Mouse (Mus musculus) gastrocnemius, adult 2 months (tissue): ENCODE results near the gene Nfic. TPM values are rescaled to one million over a fixed set of nuclear protein-coding genes. Genes with fewer than 3 reads are reported as not detected.

Experiments
- DNase-seq: peaks from one replicate; pipeline ENCODE4 v3.0.0; 2022
- H3K27ac ChIP-seq: fragments of 200-600 bp; 2 replicates; pipeline ENCODE4 v1.8.1; 2022; ENCODE audit warnings: mild to moderate bottlenecking
- H3K4me3 ChIP-seq: fragments of 200-600 bp; 2 replicates; pipeline ENCODE4 v1.8.1; 2022; ENCODE audit warnings: mild to moderate bottlenecking, moderate library complexity
- CTCF ChIP-seq: fragments of 200-600 bp; IDR thresholded peaks from 2 replicates; pipeline ENCODE4 v1.8.1; 2022; ENCODE audit warnings: antibody characterized with exemption, mild to moderate bottlenecking, moderate library complexity
- intact Hi-C: fragments of 180-260 bp; cut with DNase I; formaldehyde crosslinking; loops from one replicate; pipeline ENCODE4 v1.15.1; 2025
- total RNA-seq, 2 experiments: library from RNA; stranded (reverse); gene quantifications; 2 replicates each; pipeline ENCODE4 v1.2.3; 2021

Gene Nfic
- total RNA-seq, 2 experiments from 2014 or later, result 207 to 215 TPM

DNA sequence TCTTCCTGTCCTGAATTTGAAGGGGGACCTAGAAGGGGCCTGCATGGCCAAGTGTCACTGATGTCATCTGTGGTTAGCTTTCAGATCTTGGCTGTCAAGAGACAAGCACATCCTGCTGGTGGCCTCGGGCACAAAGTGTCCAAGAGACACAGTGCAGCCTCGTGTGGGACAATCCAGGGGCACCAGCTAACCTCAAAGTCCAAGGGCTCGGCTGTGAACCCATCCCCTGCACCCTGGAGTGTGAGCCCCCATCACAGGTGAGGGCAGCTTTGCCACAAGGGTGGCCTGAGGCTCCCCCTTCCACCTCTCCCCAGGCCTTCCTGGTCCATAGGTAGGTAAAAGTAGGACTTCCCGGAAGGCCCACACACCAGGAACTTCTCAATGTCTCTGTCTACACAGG, 8.1 kb upstream of the Nfic start:
- intact Hi-C loops, result no loop called here
- Histone ChIP-seq H3K4me3 (no peak overlapping the region), H3K27ac (no peak overlapping the region)
- peak; percentile 18 for DNase-seq
- TF ChIP-seq CTCF, result no peak

DNA sequence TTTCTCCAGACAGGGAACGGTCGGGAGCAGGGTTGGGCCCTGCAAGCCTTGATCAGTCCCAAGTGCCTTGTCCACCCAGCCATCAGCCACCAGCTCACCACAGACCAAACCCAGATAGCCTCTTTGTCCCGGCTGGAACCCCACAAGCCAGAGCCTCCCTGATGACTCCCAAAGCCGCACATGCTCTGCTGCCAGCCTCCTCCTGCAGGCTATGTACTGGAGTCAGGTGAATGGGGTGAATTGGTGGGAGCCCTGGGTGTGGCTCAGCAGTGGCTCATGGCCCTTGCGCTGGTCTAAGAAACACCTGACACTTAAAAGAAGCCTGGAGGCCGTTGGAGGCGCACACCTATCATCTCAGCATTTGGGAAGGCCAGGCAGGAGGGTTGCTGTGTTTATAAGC, 7.5 kb upstream of the Nfic start:
- DNase-seq, result peak; percentile 11
- Histone ChIP-seq H3K4me3 (no peak overlapping the region), H3K27ac (no peak overlapping the region)
- no peak for TF ChIP-seq CTCF
- intact Hi-C loops, result no loop called here

DNA sequence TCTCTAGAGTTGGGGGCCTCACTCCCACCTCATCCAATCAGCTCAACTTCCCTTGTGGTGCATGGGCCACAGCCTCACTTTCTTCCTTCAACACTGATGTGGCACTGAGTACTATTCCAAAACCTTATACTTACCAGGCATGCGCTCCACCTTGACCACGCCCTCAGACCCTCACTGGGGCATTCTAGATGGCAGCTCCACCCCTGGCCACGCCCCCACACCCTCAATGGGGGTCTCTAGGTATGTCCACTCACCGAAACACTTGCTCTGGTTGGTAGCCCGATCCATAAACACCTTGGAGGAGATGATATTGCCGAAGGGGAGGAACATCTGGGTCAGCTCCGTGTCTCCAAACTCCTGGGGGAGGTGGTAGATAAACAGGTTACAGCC, 7.0 kb upstream of the Nfic start:
- no peak for TF ChIP-seq CTCF
- no peak overlapping the region for H3K4me3 ChIP-seq
- H3K27ac ChIP-seq, result no peak overlapping the region
- DNase-seq, result peak; percentile 14
- intact Hi-C loops, result no loop called here

DNA sequence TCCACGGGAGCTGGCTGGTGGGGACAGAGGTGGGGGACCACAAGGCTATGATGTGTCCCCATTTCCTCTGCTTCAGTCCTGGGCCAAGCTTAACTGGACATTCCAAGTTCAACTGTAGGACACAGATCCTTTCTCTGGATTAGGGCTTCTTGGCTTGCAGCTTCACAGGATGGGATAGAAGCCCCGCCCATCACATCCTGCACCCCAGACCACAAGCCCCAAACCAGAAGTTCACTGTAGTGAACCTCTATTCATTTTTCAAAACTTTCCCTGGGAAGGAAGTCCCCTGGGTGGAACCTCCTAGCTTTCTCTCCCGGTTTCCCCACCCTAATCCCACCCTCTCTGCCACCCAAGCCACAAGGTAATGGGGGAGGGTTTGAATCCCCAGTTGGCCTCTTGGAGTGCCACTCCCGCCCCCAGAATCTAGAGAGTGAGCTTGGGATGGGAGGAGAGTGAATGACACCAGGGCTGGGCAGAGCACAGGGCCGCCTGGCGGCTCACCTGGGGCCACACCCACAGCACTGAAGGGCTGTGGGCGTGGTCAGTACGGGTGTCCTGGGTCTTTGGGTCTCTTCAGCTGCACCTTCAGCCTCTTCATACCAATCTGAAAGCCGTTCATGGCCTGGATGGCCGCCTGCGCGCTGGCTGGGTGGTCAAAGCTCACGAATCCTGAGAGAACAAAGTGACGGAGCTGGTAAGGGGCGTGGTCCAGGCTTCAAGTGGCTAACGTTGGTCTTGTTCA, 6.4 kb upstream of the Nfic start:
- intact Hi-C loops, result no loop called here

DNA sequence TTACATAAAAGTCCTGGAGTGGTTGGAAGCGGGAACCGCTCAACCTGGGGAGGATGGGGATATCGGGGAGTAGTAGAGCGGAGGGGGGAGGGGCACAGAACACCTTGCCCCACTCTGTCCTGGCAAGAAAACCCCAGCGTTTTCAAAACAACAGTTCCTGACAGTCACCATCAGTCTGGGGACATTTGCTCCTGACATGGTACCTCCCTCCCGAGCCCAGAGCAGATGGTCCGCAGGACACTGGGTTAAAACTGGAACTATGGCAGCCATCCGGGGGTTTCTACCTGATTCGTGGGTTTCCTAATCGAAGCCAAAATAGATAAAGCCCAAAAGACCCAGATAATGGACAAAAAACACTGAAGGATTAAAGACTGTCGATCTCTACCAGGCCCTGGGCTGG, 5.5 kb upstream of the Nfic start:
- DNase-seq, result no peak
- Histone ChIP-seq H3K4me3 (no peak overlapping the region), H3K27ac (no peak overlapping the region)
- TF ChIP-seq CTCF, result no peak
- intact Hi-C loops, result no loop called here

More for the DNA sequence above, 6.4 kb upstream of the Nfic start:
- peak; percentile 13 for DNase-seq
- no peak overlapping the region for H3K27ac ChIP-seq
- H3K4me3 ChIP-seq, result no peak overlapping the region
- TF ChIP-seq CTCF, result no peak

DNA sequence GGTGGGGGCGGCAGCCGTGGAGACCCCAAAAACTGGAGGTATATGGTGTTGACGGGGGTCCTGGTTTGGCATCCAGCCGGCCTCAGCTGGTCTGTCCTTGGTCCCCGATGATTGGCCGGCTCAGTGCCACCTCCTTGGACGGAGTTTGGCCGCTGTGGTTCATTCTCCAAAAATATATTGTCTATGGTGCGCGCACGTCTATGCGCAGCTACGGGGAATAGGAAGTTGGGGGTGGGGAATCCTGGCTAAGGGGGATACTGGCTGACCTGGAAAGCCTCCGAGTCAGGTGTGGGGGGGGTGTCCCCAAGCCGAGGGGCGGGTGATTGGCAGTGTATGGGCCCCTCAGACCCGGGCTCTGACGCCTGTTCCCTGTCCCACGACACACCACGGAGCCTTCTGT, 5.0 kb upstream of the Nfic start:
- DNase-seq, result no peak
- no peak for TF ChIP-seq CTCF
- H3K27ac ChIP-seq, result no peak overlapping the region
- no peak overlapping the region for H3K4me3 ChIP-seq
- intact Hi-C loops, result no loop called here

DNA sequence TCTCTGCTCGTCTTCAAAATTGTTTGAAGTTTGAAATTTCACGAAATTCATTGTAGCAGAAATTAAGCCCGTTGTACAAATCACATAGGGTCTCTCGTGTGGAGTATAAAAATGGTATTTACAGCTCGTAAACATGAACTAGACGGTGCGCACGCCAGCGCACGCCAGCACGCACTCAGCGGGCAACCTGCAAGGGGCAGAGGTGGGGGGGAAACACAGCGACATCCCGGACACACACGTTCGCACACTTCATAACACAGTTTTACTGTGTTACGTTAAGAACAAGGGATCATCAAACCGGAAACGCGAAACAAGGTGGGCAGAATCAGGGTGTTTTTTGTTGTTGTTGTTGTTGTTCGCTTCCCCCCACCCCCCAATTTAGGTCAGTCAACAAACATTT, 4.0 kb upstream of the Nfic start:
- no peak for TF ChIP-seq CTCF
- Histone ChIP-seq H3K4me3 (no peak overlapping the region), H3K27ac (no peak overlapping the region)
- DNase-seq, result no peak
- intact Hi-C loops, result no loop called here

DNA sequence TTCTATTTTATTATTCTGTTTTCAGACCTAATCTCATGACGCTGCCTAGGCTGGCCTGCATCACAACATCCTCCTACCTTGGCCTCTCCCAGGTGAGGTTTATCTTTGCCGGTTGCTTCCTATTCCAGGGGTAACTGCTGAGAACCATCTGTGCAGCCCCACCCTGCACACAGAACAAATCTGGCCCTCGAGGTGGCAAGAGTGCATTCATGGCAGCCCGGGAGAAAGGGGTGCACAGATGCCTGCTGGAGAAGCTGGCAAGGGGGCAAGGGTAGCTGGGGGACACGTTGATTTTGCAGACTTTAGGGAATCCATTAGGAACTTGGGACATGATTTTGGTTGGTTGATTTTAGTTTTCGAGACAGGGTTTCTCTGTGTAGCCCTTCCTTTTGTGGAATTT, 2.8 kb upstream of the Nfic start:
- Histone ChIP-seq H3K4me3 (no peak overlapping the region), H3K27ac (no peak overlapping the region)
- TF ChIP-seq CTCF, result no peak
- no peak for DNase-seq
- intact Hi-C loops, result no loop called here

DNA sequence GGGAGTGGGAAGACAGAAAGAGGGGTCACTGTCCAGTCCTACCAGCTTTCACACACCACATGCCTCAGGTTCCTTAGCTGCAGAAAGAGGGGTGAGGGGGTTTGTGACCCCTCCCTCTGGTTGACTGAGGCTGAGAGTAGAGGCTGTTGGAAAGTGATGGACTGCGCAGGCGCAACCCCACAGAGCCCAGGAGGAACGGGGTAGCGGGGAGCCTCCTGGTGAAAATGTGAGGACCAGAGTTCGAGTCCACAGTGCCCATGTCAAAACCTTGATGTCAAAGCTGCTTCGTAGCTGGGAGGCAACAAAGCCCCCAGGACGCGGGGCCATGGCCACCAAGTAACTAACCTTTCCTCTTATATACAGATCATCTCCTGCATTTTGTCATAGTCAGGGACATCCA, 2.2 kb upstream of the Nfic start:
- no peak for TF ChIP-seq CTCF
- DNase-seq, result no peak
- Histone ChIP-seq H3K4me3 (no peak overlapping the region), H3K27ac (no peak overlapping the region)
- intact Hi-C loops, result no loop called here

DNA sequence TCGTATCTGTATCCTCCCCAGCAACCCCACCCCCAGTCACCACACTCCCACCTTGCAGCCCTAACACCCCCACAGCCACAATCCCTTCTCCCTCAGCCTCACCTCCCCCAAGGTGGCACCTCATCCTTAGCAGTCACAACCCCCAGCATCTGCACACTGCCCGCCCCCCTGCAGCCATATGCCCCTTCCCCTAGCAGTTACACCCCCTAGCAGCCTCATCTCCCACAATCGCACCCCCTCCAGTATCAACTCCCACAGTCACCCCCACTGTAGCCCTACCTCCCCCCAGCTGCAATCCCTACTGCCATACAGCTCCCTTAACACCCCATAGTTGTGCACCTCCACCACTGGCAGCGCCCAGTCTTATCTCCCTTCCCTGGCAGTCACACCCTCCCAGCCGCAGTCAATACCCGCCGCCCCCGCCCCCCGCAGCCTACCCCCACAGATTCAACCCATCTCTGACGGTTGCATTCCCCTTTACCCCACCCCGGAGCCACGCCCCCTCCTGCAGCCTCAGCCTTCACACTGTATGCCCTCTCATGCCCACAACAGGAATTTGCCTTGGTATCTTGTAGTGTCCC, 1.6 kb upstream of the Nfic start:
- intact Hi-C loops, result no loop called here
- no peak for DNase-seq
- no peak for TF ChIP-seq CTCF
- no peak overlapping the region for H3K27ac ChIP-seq
- H3K4me3 ChIP-seq, result no peak overlapping the region

DNA sequence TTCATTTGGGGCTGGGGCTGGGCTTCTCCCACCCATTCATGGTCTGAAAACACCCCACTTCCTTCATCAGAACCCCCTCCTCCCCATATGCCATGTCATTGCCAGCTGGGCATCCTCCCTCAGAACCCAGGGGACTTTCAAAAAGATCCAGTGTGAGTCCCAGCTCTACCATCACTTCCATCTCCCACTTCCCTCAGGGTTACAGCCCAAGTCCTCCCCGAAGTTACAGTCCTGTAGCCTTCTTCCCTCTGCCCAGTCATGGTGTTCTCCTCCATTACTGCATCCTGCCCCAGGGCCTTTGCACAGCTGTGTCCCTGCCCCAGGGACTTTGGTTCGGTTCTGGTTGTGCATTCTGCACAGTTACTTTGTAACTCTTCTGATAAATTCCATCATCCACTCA, 1.3 kb downstream of the Nfic start:
- no peak overlapping the region for H3K4me3 ChIP-seq
- H3K27ac ChIP-seq, result no peak overlapping the region
- intact Hi-C loops, result loop anchor here (5.0 kb wide), 1 partner anchor 167 kb away; no protein-coding TSS in a partner anchor
- TF ChIP-seq CTCF, result no peak
- DNase-seq, result no peak

DNA sequence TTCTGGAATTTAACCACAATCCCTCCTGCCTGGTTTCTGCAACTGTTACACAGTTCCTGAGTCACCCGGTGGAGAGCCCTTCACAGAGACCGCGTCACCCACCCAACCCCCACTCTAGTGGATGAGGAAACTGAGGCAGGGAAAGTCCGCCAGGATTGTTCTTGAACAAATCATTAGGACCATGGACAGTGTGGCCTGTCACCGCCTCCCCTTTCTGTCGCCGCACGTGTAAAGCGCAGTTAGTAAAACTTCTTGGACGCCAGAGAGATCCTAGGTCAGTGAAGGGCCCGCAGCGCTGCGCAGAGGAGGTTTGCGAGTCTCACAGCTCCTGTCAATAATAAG, 2.5 kb downstream of the Nfic start:
- TF ChIP-seq CTCF, result no peak
- intact Hi-C loops, result loop anchor here (5.0 kb wide), 1 partner anchor 166 kb away; no protein-coding TSS in a partner anchor
- DNase-seq, result no peak
- Histone ChIP-seq H3K27ac (no peak overlapping the region), H3K4me3 (no peak overlapping the region)

DNA sequence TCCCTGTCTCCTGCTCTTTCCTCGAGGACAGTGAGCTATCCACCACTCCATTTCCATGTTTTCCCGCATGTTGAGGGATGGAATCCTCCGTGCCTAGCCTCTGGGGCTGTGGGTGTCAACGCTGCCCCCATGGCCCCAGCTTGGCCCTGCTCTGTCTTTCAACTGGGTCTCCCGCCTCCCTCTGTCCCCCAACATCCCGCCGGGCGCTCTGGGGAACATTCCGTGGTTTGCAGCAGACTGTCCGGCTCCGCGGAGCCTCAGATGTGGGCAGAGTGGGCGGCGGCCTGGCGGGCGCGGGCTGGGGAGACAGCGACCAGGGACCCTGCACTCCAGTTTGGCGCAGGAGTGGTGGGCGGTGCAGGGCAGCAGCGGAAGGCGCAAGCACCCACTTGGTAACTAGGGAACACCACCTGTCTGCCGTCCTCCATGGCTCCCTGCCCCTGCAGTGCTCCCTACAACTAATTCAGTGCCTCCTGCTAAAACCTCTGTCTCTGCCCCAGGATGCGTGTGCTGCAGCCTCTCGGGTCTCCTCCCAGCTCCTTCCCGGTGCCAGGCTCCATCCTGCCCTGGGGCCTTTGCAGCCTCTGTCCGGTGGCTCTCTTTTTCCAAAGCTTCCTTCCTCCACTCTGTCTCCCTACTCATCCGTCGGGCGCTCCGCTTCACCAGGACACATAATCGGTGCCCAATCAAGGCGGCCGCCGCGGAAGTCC, 3.0 kb downstream of the Nfic start:
- intact Hi-C loops, result loop anchor here (5.0 kb wide), 1 partner anchor 165 kb away; no protein-coding TSS in a partner anchor
- no peak overlapping the region for H3K27ac ChIP-seq
- no peak overlapping the region for H3K4me3 ChIP-seq
- TF ChIP-seq CTCF, result no peak
- DNase-seq, result peak; percentile 17
